Mouse (Mus musculus) right cerebral cortex, postnatal 25 days (tissue): ENCODE data around the gene Micu2.
"Not testable (repeated sequence)": the region's sequence is repeated elsewhere in the genome, so short reads cannot be mapped to it uniquely, and the experiment has no call there.

Experiments
- DNase-seq: peaks from one replicate; pipeline ENCODE4 v3.0.0; 2022

Gene Micu2

GRCm38 (mm10) chr14:57951089-57951488, 48.0 kb downstream of the Micu2 start:
- no peak for DNase-seq

GRCm38 (mm10) chr14:57945834-57946233, 53.2 kb downstream of the Micu2 start:
- DNase-seq, result no peak

- no peak for DNase-seq
Measured at GRCm38 (mm10) chr14:57937297-57937696, 61.8 kb downstream of the Micu2 start.

GRCm38 (mm10) chr14:57934666-57935065, 64.4 kb downstream of the Micu2 start:
- no peak for DNase-seq

GRCm38 (mm10) chr14:57933608-57934007, 65.5 kb downstream of the Micu2 start:
- DNase-seq, result no peak

GRCm38 (mm10) chr14:57932881-57933443, 66.1 kb downstream of the Micu2 start:
- DNase-seq, result no peak

GRCm38 (mm10) chr14:57921428-57922131, 77.5 kb downstream of the Micu2 start:
- DNase-seq, result no peak

GRCm38 (mm10) chr14:57920568-57921310, 78.3 kb downstream of the Micu2 start:
- DNase-seq, result no peak

- no peak for DNase-seq
Measured at GRCm38 (mm10) chr14:57919148-57919875, 79.8 kb downstream of the Micu2 start.

GRCm38 (mm10) chr14:57915341-57915740, 83.7 kb downstream of the Micu2 start:
- DNase-seq, result no peak

GRCm38 (mm10) chr14:57912211-57913007, 86.7 kb downstream of the Micu2 start:
- DNase-seq, result not testable (repeated sequence)

- DNase-seq, result not testable (repeated sequence)
Measured at GRCm38 (mm10) chr14:57911787-57912186, 87.3 kb downstream of the Micu2 start.

- DNase-seq, result no peak
Measured at GRCm38 (mm10) chr14:57911316-57911715, 87.7 kb downstream of the Micu2 start.

GRCm38 (mm10) chr14:57910501-57911068, 88.5 kb downstream of the Micu2 start:
- peak; percentile 75 for DNase-seq

- no peak for DNase-seq
Measured at GRCm38 (mm10) chr14:57909297-57909696, 89.8 kb downstream of the Micu2 start.

- no peak for DNase-seq
Measured at GRCm38 (mm10) chr14:57908431-57908830, 90.6 kb downstream of the Micu2 start.

- DNase-seq, result no peak
Measured at GRCm38 (mm10) chr14:57901998-57902397, 97.1 kb downstream of the Micu2 start.

- DNase-seq, result no peak
Measured at GRCm38 (mm10) chr14:57896882-57897281, 102.2 kb downstream of the Micu2 start.

GRCm38 (mm10) chr14:57896088-57896871, 102.8 kb downstream of the Micu2 start:
- not testable (repeated sequence) for DNase-seq

- no peak for DNase-seq
Measured at GRCm38 (mm10) chr14:57894346-57894745, 104.7 kb downstream of the Micu2 start.

- DNase-seq, result no peak
Measured at GRCm38 (mm10) chr14:57892961-57893360, 106.1 kb downstream of the Micu2 start.
